Mouse (Mus musculus): ENCODE measurements around the gene Hps4. TPM values are rescaled to one million over a fixed set of nuclear protein-coding genes. Genes with fewer than 3 reads are reported as not detected.

Hps4 gene
- total RNA-seq, 2 experiments from 2014 or later: 3.8 to 4.2 TPM

DNA sequence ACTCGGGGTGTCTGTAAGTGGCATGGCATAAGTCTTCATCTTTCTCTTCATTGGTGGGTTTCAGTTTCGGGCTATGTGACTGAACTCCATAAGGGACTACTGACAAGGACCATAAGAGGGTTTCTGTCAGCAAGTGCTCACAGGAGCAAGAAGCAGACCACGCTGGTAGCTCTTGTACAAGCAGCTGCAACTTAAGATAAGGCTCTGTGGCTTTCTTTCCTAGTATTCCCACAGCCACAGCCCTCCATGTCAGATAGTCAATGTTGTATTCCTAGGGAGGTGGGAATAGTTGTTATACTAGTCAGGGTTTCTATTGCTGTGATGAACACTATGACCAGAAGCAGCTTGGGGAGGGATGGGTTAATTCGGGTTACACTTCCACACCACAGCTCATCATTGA is 16.6 kb downstream of the Hps4 start:
- intact Hi-C loops (cut with DNase I): loop anchor here (10.0 kb wide), 1 partner anchor 715 kb away; the partner anchor contains the start of gene Crybb2

GRCm38 (mm10) chr5:112360077-112360476 is 17.2 kb downstream of the Hps4 start:
- DNase-seq: no peak
- intact Hi-C loops (cut with DNase I): no loop called here

More for the DNA sequence above, 16.6 kb downstream of the Hps4 start:
- no peak for DNase-seq

DNA sequence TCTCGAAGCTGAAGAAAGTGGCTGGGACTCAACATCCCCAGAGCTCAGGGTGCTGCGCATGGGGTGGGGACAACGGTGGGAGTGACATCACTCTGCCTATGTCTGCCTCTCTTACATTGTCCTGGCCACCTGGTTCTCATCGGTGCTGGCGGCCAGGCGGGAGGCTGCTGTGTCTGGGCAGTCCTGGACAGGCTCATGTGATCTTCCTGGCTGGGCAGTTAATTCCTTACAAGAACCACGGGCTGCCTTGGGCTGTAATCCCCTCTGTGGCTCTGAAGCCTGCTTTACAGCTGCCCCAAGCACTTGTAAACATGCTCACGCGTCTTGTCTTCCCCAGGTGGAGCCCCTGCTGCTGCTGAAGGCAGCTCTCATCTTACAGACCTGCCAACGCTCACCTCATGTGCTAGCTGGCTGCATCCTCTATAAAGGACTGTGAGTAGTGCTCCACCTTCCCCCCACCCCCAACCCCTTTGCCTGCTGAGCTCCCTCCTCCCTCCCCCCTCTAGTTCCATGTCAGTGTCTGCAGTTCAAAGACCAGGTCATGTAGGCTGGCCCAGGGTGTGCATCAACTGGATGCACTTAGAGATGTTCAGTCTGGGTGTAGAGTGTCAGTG is 21.4 kb downstream of the Hps4 start:
- intact Hi-C loops (cut with DNase I): no loop called here
- no peak for DNase-seq

GRCm38 (mm10) chr5:112366879-112367278 is 24.0 kb downstream of the Hps4 start:
- DNase-seq: no peak
- intact Hi-C loops (cut with DNase I): no loop called here

DNA sequence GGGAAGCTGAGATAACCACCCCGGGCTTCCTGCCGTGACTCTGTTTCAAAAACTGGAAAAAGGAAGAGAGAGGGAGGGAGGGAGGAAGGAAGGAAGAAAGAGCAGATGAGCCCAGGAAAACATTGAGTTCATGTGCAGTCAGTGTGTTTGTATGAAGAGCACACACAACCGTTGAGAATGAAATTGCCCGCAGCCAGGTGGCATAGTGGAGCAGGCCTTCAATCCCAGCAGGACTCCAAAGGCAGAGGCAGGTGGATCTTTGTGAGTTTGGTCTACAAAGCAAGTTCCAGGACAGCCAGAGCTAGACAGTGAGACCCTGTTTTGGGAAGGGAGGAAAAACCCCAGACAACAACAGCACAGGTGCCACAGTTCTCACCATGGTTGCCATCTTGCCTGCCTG is 24.5 kb downstream of the Hps4 start:
- no peak for DNase-seq
- intact Hi-C loops (cut with DNase I): no loop called here

DNA sequence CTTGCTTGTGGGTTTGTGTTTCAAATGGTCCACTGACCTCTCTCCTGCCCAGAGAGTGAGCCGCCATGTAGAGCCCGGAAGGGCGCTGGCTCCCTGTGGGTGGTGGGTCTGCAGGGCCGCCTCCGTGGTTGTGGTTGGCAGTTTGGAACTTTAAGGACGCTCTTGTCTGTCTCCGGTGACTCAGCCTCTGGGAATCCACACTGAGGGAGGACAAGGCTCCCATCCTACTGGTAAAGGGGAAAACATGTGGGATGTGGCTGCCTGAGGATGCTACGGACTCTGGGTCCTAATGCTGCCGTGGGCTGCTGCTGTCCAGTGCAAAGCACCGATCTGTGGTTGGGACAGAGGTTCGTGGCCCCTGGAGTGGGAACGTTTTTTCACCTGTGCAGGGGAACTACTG is 25.0 kb downstream of the Hps4 start:
- no peak for DNase-seq
- intact Hi-C loops (cut with DNase I): no loop called here

GRCm38 (mm10) chr5:112368666-112369065 is 25.8 kb downstream of the Hps4 start:
- intact Hi-C loops (cut with DNase I): no loop called here
- DNase-seq: no peak

DNA sequence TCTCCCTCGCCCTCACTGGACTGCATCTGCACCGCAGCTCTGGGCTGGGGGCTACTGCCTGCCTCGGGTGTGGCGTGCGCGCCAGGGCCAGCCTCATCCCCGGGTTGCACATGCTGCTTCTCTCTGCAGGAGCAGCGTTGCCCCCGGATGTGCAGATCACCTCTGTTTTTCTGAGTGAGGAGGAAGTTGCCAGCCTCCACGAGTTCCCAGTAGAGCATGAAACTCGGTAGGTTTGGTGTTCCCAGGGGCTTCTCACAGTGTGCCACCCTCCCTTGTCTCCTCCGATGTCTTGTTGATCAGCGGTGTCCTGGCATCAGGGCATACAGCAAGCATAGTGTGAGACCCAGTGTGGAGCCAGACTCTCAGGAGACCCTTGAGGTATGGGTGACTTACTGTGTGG is 26.4 kb downstream of the Hps4 start:
- no peak for DNase-seq
- intact Hi-C loops (cut with DNase I): no loop called here

DNA sequence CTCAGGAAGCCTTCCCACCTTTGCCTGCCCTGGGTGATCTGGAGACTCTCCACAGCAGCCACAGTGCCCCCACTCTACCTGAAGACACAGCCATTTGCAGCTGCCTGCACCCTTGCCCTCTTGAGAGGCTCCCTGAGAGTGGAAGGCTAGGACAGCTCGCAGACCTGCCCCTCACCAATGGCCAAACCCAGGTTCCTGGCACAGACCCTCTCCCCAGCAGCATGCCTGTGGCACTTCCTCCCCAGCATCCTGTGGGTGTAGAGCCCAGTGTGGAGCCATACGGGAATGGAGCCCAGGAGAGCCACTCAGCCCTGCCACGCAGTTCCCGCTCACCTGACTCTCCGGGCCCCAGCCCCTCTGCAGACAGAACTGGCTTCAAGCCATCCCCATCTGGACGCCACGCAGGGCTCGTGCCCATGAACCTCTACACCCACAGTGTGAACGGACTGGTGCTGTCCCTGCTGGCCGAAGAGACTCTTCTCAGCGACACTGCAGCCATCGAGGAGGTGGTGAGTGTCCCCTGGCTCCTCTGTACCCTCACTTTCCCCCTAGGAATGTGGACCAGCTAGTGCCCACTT is 27.4 kb downstream of the Hps4 start:
- intact Hi-C loops (cut with DNase I): no loop called here
- DNase-seq: no peak

- intact Hi-C loops (cut with DNase I): no loop called here
- no peak for DNase-seq
Observed at GRCm38 (mm10) chr5:112371933-112372332, 29.1 kb downstream of the Hps4 start.

GRCm38 (mm10) chr5:112376111-112376510 is 33.2 kb downstream of the Hps4 start:
- intact Hi-C loops (cut with DNase I): no loop called here
- DNase-seq: no peak

- no peak for DNase-seq
- intact Hi-C loops (cut with DNase I): no loop called here
Observed at GRCm38 (mm10) chr5:112377380-112377779, 34.5 kb downstream of the Hps4 start.

DNA sequence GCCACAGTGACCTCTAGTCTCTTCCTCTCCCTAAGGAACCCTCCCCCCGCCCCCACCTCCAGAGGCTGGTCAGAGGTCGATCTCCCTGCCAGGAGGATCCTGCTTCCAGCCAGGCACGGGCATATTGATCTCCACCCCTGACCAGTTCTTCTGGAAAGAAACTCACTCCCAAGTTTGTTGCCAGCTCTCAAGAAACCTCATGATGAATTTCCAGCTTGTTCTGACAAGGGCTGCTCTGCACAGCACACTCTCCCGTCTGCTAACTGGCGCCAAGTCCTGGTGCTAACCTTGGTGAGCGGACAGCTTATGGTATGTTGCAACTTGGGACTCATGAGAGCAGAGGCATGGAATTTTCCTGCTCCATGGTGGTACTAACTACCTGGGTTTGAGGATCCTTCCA is 35.8 kb downstream of the Hps4 start:
- no peak for DNase-seq
- intact Hi-C loops (cut with DNase I): no loop called here

DNA sequence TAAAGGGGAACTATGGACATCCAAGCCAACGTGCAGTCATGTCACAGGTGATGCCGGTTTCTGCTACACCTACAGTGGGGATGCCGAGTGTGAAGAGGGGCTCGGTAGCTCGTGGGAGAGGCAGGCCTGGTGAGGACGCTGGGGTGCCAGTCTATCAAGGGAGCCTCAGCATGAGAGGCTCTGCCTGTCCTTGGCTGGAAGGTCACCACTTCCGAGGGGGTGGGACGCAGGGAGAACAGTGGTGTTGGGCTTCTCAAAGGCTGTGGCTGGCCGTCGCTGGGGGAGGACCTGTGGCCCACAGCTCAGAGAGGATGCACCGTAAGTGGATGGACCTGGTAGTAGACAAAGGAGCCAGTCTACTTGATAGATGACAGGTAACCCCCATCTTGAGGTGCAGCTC is 38.3 kb downstream of the Hps4 start:
- no peak for DNase-seq
- intact Hi-C loops (cut with DNase I): no loop called here

DNA sequence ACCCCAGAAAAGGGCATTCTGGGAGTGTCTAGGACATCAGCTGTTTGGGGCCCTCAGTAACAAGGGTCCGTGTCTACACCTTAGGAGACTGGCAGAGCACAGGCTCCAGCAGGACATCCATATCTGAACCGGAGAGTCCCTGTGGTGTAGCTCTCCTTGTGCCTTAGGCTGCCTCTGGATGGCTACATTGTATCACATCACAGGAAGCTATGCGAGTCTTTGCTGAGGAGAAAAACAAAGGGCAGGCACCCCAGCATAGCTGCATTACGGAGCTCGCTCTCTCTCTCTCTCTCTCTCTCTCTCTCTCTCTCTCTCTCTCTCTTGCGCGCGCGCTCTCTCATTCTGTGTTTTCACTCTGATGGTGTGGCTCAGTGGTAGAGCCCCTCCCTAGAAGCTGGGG is 39.2 kb downstream of the Hps4 start:
- intact Hi-C loops (cut with DNase I): no loop called here
- DNase-seq: no peak

GRCm38 (mm10) chr5:112382641-112383330 is 39.9 kb downstream of the Hps4 start:
- intact Hi-C loops (cut with DNase I): no loop called here
- peak; percentile 27 to 57 for DNase-seq

DNA sequence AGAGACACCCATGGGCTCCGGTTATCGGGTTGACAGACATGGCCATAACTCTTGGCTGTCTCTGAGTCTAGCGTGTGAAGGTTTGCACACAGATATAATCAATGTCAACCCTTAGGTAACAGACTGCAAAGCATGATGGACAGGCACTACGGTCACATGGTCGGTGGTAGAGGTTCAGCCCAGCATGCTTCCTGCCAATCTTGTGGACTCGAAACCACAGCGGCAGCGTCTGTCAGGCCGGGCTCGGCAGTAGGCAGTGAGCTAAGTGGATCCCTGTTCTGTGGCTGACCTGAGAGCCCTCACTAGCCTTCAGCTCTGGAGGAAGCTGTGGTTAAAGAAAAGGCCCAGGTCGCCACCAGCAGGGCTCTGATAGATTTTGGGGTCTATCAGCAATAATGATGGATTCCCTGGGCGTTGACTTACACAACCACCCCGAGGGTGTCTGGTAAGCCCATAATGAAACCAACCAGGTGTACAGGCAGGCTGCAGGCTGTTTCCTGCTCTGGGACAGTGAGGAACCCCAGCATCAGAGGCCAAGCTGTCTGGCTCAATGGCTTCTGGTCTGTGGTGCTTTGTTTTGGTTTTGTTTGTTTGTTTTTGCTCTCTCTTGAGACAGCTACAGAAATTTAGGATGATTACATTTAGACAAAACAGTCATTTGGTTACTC is 42.1 kb downstream of the Hps4 start:
- DNase-seq: no peak
- intact Hi-C loops (cut with DNase I): no loop called here

- no peak for DNase-seq
- intact Hi-C loops (cut with DNase I): no loop called here
Observed at GRCm38 (mm10) chr5:112385973-112386372, 43.1 kb downstream of the Hps4 start.

GRCm38 (mm10) chr5:112389352-112389751 is 46.5 kb downstream of the Hps4 start:
- DNase-seq: no peak
- intact Hi-C loops (cut with DNase I): no loop called here

DNA sequence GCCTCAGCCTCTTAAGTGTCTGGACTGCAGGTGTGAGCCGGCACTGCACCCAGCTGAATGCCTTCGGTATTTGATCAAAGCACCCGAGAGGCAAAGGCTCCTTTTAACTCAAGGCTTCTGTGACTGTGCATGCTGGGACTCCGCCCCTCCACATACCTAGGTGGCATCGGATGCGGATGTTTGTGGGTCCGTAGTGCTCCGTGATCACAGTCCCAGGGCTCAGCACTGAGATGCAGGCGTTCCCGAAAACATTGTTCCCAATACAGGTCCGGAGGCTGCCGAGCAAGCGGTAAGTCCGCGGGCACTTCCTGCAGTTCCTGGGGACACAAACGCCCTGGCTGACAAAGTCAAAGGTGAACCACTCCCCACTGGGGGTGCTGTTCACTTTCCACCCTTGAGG is 48.1 kb downstream of the Hps4 start:
- intact Hi-C loops (cut with DNase I): loop anchor here (10.0 kb wide), 1 partner anchor 1086 kb away; no protein-coding TSS in a partner anchor

GRCm38 (mm10) chr5:112391676-112392323 is 48.9 kb downstream of the Hps4 start:
- intact Hi-C loops (cut with DNase I): loop anchor here (10.0 kb wide), 1 partner anchor 1087 kb away; no protein-coding TSS in a partner anchor
- no peak for DNase-seq

More for the DNA sequence above, 48.1 kb downstream of the Hps4 start:
- DNase-seq: no peak

Measured in gastrocnemius, postnatal 36 days (tissue).